Mouse (Mus musculus): ENCODE measurements around the gene Sept14. TPM values are rescaled to one million over a fixed set of nuclear protein-coding genes. Genes with fewer than 3 reads are reported as not detected.

Sept14 gene
- not detected in 2 replicates for polyA plus RNA-seq (2015; fragmentation: Nextera tagmentation; extraction: Ambion mirVana)

- TF ChIP-seq CTCF (IDR thresholded peaks at IDR 0.05; ENCODE audit: low read depth) = no peak
- no peak for TF ChIP-seq EP300 (IDR thresholded peaks at IDR 0.05; ENCODE audit: low read depth)
- 55% methylated on average over 2 of the region's 2 CpGs for WGBS (ENCODE audit: insufficient replicate concordance)
- no peak for ATAC-seq
Observed at GRCm38 (mm10) chr5:129708412-129708811, at the start of gene Sept14. Sept14 (minus strand) TSS chr5:129708512.

GRCm38 (mm10) chr5:129756886-129757285 lies 48.6 kb upstream of the Sept14 start:
- no peak for TF ChIP-seq EP300 (IDR thresholded peaks at IDR 0.05; ENCODE audit: low read depth)
- TF ChIP-seq CTCF (IDR thresholded peaks at IDR 0.05; ENCODE audit: low read depth) = no peak
- WGBS (ENCODE audit: insufficient replicate concordance) = 87% methylated on average over 20 of the region's 20 CpGs
- DNase-seq = no peak

More at GRCm38 (mm10) chr5:129708412-129708811, at the start of gene Sept14:
- H3K4me2 ChIP-seq (ENCODE audit: low read depth, low read length) = no peak within 1 kb of the TSS
- H3K27me3 ChIP-seq (ENCODE audit: insufficient read depth, low read length) = no peaks in the 10 kb centered on the region
- no peaks in the 10 kb centered on the region for H3K36me3 ChIP-seq (replicated peaks; ENCODE audit: insufficient read depth, low read length)
- H3K9ac ChIP-seq (replicated peaks) = no peak within 1 kb of the TSS
- 0 out of 2 replicates have a peak, but pooled peaks cover 2% of the 10 kb centered on the region for H3K4me1 ChIP-seq (ENCODE audit: insufficient read depth)
- no peak within 1 kb of the TSS for H3K4me3 ChIP-seq (ENCODE audit: low read depth, low read length)
- H3K27ac ChIP-seq (ENCODE audit: low read depth) = no peak within 1 kb of the TSS
- no peaks in the 10 kb centered on the region for H3K9me3 ChIP-seq (ENCODE audit: low read length)
- no peak for DNase-seq

GRCm38 (mm10) chr5:129744050-129744449 lies 35.7 kb upstream of the Sept14 start:
- 42% methylated on average over 6 of the region's 6 CpGs for WGBS (ENCODE audit: insufficient replicate concordance)
- H3K27ac ChIP-seq (ENCODE audit: low read depth) = peak overlapping the region; percentile 71
- peak overlapping the region; percentile 33 for H3K4me2 ChIP-seq (ENCODE audit: low read depth, low read length)
- no peak overlapping the region for H3K9ac ChIP-seq (replicated peaks)
- TF ChIP-seq CTCF (IDR thresholded peaks at IDR 0.05; ENCODE audit: low read depth) (no peak), EP300 (IDR thresholded peaks at IDR 0.05; ENCODE audit: low read depth) (no peak)
- ATAC-seq (no peak), DNase-seq (no peak)
- peaks cover 12% of the 10 kb centered on the region for H3K4me1 ChIP-seq (ENCODE audit: insufficient read depth)
- no peak overlapping the region for H3K4me3 ChIP-seq (ENCODE audit: low read depth, low read length)
- no peaks in the 10 kb centered on the region for H3K9me3 ChIP-seq (ENCODE audit: low read length)
- H3K27me3 ChIP-seq (ENCODE audit: insufficient read depth, low read length) = no peaks in the 10 kb centered on the region
- peaks cover 21% of the 10 kb centered on the region for H3K36me3 ChIP-seq (replicated peaks; ENCODE audit: insufficient read depth, low read length)

More at GRCm38 (mm10) chr5:129756886-129757285, 48.6 kb upstream of the Sept14 start:
- Histone ChIP-seq H3K4me2 (ENCODE audit: low read depth, low read length) (no peak overlapping the region), H3K9me3 (ENCODE audit: low read length) (no peaks in the 10 kb centered on the region), H3K36me3 (replicated peaks; ENCODE audit: insufficient read depth, low read length) (peaks cover 8% of the 10 kb centered on the region), H3K9ac (replicated peaks) (no peak overlapping the region), H3K27me3 (ENCODE audit: insufficient read depth, low read length) (no peaks in the 10 kb centered on the region), H3K27ac (ENCODE audit: low read depth) (no peak overlapping the region), H3K4me1 (ENCODE audit: insufficient read depth) (no peaks in the 10 kb centered on the region), H3K4me3 (ENCODE audit: low read depth, low read length) (no peak overlapping the region)
- no peak for ATAC-seq

- peaks cover 12% of the 10 kb centered on the region for H3K4me1 ChIP-seq (ENCODE audit: insufficient read depth)
- H3K27me3 ChIP-seq (ENCODE audit: insufficient read depth, low read length) = no peaks in the 10 kb centered on the region
- 39% methylated on average over 7 of the region's 7 CpGs for WGBS (ENCODE audit: insufficient replicate concordance)
- ATAC-seq = peak; percentile 85
- no peak overlapping the region for H3K4me3 ChIP-seq (ENCODE audit: low read depth, low read length)
- peak; percentile 30 for DNase-seq
- no peak overlapping the region for H3K9ac ChIP-seq (replicated peaks)
- TF ChIP-seq CTCF (IDR thresholded peaks at IDR 0.05; ENCODE audit: low read depth) (no peak), EP300 (IDR thresholded peaks at IDR 0.05; ENCODE audit: low read depth) (no peak)
- H3K27ac ChIP-seq (ENCODE audit: low read depth) = peak overlapping the region; percentile 71
- H3K4me2 ChIP-seq (ENCODE audit: low read depth, low read length) = no peak overlapping the region
- peaks cover 14% of the 10 kb centered on the region; the same call in 1 of the 2 replicates for H3K36me3 ChIP-seq (replicated peaks; ENCODE audit: insufficient read depth, low read length)
- no peaks in the 10 kb centered on the region for H3K9me3 ChIP-seq (ENCODE audit: low read length)
Observed at GRCm38 (mm10) chr5:129742903-129743488, 34.7 kb upstream of the Sept14 start.

GRCm38 (mm10) chr5:129740976-129741375 lies 32.7 kb upstream of the Sept14 start:
- no peak for TF ChIP-seq EP300 (IDR thresholded peaks at IDR 0.05; ENCODE audit: low read depth)
- TF ChIP-seq CTCF (IDR thresholded peaks at IDR 0.05; ENCODE audit: low read depth) = peak; percentile 80
- H3K9ac ChIP-seq (replicated peaks) = no peak overlapping the region
- no peaks in the 10 kb centered on the region for H3K9me3 ChIP-seq (ENCODE audit: low read length)
- DNase-seq (peak; percentile 58), ATAC-seq (no peak)
- no peak overlapping the region for H3K4me2 ChIP-seq (ENCODE audit: low read depth, low read length)
- peaks cover 6% of the 10 kb centered on the region; the same call in 1 of the 2 replicates for H3K36me3 ChIP-seq (replicated peaks; ENCODE audit: insufficient read depth, low read length)
- H3K4me3 ChIP-seq (ENCODE audit: low read depth, low read length) = no peak overlapping the region
- no peaks in the 10 kb centered on the region for H3K27me3 ChIP-seq (ENCODE audit: insufficient read depth, low read length)
- 93% methylated on average over 1 of the region's 1 CpGs for WGBS (ENCODE audit: insufficient replicate concordance)
- H3K4me1 ChIP-seq (ENCODE audit: insufficient read depth) = peaks cover 12% of the 10 kb centered on the region
- H3K27ac ChIP-seq (ENCODE audit: low read depth) = no peak overlapping the region

- ATAC-seq (no peak), DNase-seq (no peak)
- TF ChIP-seq EP300 (IDR thresholded peaks at IDR 0.05; ENCODE audit: low read depth) (no peak), CTCF (IDR thresholded peaks at IDR 0.05; ENCODE audit: low read depth) (no peak)
- Histone ChIP-seq H3K36me3 (replicated peaks; ENCODE audit: insufficient read depth, low read length) (no peaks in the 10 kb centered on the region; the same call in 1 of the 2 replicates), H3K4me3 (ENCODE audit: low read depth, low read length) (no peak overlapping the region), H3K4me1 (ENCODE audit: insufficient read depth) (peaks cover 31% of the 10 kb centered on the region), H3K9ac (replicated peaks) (no peak overlapping the region), H3K27me3 (ENCODE audit: insufficient read depth, low read length) (no peaks in the 10 kb centered on the region), H3K9me3 (ENCODE audit: low read length) (no peaks in the 10 kb centered on the region), H3K27ac (ENCODE audit: low read depth) (peak overlapping the region; percentile 77), H3K4me2 (ENCODE audit: low read depth, low read length) (no peak overlapping the region)
- WGBS (ENCODE audit: insufficient replicate concordance) = 66% methylated on average over 5 of the region's 5 CpGs
Observed at GRCm38 (mm10) chr5:129731021-129731420, 22.7 kb upstream of the Sept14 start.
